Mouse (Mus musculus): ENCODE results near the gene Hoxb6.

Hoxb6 gene

GRCm38 (mm10) chr11:96291681-96292564 is at the start of gene Hoxb6:
Hoxb6 (plus strand) TSS chr11:96292476.
- DNase-seq (ENCODE audit: low read depth): peak; percentile 17

DNA sequence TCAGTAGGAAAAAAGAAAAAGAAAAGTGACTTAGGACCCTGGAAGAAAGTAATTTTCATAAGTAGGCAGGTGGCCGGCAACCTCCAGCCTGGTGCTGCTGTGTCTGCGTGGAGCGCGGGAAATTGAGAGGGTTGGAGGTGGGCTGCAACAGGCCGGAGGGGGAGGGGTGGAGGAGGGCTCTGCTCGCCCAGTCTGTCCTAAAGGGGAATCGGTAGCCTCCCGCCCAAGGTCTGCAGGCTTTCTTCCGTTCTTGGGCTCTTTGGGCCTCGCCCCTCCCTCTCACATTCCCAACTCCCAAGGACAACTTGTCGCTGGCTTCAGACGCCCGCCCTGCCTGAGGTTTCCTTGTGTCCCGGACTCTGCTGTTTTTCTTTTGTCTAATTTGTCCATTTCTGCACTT is 41.4 kb upstream of the Hoxb6 start:
- no peak for DNase-seq (ENCODE audit: low read depth)

- no peak for DNase-seq (ENCODE audit: low read depth)
Observed at GRCm38 (mm10) chr11:96251480-96252031, 40.7 kb upstream of the Hoxb6 start.

DNA sequence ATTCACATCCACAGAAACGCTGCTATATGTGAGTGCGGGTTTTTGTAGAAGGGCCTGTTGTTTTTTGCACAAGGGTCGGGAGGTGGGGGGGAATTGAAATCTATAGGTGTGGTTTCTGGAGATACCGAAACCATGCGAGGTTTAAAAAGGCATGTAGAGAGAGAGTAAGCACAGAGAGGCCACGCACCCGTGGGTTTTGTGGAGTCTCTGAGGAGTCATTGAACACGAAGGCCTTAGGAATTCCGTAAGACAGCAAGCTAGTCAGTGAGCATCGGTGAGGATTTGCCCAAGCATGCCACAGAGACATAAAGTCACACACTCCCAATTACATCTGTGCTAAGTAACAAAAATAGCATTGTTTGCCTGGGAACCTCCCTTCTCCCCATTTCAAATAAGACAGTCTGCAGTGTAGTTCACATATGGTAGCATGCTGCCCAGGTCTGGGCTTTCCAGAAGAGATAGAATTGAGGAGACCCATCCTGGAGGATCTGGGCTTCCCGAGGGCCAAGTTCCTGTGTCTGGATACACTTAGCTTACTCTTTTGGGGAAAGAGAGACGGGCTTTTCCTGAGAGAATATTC is 39.6 kb upstream of the Hoxb6 start:
- DNase-seq (ENCODE audit: low read depth): no peak

DNA sequence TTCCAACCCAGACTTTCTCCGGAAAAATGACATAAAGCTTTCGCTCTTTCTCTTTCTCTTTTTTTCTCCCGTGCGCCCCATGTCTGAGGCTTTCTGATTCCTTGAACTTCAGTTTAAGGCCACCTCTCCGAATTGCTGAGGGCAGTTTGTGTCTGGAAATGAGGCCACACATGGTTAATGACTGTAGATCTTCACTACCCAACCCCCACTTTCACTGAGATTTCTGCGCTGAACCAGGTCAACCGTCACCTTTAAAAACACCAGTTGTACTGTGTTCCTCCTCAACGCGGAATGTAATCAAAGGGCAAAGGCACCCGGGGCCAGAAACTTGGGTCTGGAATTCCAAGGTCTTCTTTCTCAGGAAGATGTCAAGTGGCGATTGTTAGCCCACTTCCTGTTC is 38.1 kb upstream of the Hoxb6 start:
- DNase-seq (ENCODE audit: low read depth): no peak

- DNase-seq (ENCODE audit: low read depth): no peak
Observed at GRCm38 (mm10) chr11:96255111-96255995, 36.9 kb upstream of the Hoxb6 start.

DNA sequence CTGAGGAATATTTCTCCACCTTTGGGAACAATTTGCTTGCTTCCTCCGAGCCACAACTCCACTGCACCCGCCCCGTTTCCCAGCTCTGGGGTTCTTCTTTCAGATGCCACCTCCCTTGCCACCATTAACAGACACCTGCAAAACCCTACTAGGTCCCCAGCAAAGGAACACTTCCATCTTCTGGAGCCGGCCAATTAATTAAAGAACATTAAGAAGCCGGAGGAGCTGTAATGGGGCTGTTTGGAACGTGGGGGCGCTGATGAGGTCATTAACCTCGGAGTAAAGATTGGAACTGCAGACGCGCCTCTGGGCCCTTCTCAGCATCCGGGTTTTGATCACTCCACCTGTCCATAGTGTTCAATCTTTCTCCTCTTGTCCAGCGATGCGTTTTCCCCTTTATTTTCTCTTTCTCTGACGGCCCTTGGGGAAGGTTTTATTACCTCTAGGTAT is 36.3 kb upstream of the Hoxb6 start:
- DNase-seq (ENCODE audit: low read depth): no peak

DNA sequence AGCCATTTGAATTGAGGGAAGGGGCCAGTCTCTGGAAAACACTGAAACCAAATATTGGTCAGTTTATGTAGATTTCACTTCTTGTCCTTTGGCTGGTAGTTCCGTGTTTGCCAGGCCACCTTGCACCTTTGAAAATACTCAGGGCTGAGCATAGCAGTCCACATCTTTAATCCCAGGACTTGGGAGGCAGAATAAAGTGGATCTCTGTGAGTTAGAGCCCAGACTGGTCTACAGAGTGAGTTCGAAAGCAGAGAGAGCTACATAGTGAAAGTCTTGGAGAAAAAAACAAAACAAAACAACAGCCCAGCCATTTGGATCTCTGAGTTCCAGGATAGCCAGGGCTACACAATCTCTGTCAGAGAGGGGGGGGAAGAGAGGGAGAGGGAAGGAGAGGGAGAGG is 35.1 kb upstream of the Hoxb6 start:
- no peak for DNase-seq (ENCODE audit: low read depth)

- DNase-seq (ENCODE audit: low read depth): no peak
Observed at GRCm38 (mm10) chr11:96259038-96259437, 33.2 kb upstream of the Hoxb6 start.

DNA sequence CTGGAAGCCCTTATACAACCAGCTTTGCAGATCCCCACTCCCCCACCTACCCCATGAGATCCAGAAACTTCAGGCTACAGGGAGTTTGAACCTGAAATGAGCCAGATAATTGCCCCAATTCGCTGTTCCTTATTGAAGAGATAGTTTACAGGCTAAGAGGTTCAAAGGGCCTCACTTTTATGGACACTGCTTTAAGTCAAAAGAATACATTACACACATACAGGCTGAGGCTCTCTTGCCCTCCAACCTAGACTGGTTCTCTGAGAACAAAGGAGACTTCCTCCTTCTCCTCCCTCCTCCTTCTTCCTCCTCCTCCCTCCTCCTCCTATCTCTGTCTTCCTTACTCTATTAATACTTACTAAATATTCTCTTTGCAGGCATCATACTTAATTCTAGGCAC is 32.8 kb upstream of the Hoxb6 start:
- no peak for DNase-seq (ENCODE audit: low read depth)

GRCm38 (mm10) chr11:96260310-96260970 is 31.8 kb upstream of the Hoxb6 start:
- peak; percentile 79 for DNase-seq (ENCODE audit: low read depth)

- DNase-seq (ENCODE audit: low read depth): peak; percentile 24
Observed at GRCm38 (mm10) chr11:96261323-96261890, 30.9 kb upstream of the Hoxb6 start.

- no peak for DNase-seq (ENCODE audit: low read depth)
Observed at GRCm38 (mm10) chr11:96262262-96262830, 29.9 kb upstream of the Hoxb6 start.

DNA sequence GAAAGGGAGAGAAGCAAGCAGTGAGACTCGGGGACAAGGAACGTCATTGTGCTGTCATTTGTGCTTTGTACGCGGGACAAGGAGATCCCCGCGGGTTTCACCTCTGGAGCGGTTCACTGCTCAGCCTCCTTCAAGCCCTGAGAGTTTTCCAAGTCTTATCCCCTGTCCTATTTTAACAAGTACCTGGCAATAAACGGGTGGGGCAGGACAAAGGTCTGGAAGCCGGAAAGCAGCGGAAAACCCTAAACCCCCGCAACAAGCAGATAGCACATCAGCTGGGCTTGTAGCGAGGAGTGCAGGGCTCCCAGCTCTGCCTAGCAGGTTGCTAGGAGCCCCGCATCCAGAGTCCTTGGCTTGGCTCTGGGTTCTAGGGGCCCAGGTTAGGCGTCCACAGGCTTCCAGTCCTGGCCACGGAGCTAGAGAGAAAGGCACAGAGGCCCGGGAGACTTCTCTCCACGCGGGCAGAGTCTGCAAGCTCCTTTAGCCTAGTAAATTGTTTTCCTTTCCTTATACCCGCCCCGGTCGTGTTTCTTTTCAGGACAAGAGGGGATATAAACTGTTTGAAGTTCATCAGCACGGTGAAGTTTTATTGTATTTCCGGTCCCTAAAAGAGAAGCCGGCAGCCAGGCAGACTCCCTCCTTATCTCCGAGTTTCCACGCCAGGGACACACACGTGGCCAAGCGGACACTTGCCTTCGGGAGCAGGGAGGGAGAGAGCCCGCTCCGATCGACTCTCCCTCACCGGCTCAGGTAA is 28.5 kb upstream of the Hoxb6 start:
- DNase-seq (ENCODE audit: low read depth): no peak

DNA sequence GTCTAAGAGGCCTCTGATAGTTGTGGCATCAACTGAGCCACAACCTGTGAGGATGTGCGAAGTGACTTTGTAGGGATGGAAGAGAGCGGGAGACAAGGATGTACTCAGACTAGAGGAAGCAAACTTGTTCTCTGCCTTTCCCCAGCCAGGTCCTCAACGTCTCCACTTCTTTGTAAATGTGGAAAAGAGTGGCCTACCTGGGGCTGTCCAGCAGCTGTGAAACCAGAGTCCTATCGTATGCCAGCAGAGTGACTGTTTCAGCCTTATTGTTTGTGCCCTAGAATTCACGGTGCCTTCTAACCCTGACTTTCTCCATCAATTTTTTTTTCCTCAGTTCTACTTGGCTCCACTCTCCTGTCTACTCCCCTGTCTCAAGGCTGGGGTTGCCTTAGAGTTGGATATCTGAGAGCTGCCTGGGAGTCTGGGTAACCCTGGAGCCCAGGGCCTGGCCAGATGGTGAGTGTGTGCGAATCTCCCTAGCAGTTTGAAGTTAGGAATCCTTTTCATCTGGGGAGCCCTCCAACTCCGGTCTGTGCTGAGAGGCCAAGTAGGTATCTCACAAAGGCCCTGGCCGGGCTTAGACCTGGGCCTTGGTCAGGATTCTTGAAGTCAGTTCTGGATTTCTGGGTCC is 27.8 kb upstream of the Hoxb6 start:
- DNase-seq (ENCODE audit: low read depth): no peak

DNA sequence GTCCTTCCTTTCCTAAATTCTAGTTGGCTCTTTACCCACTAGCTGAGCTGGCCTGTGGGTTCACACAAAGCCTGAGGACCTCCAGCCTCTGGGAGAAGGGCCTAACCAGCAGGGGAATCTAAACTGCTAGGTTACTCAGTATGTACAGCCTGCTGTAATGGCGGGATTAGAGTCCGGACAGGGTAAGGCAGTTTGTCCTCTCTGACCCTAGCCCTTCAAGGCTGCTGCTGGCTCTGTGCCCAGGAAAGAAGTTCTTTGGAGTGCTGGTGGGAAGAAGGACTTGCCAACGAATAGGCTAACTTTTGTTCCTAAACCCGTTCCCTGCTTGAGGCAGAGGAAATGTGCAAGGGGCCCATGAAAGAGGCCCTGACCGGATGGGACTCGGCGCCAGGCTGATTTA is 26.3 kb upstream of the Hoxb6 start:
- DNase-seq (ENCODE audit: low read depth): no peak

DNA sequence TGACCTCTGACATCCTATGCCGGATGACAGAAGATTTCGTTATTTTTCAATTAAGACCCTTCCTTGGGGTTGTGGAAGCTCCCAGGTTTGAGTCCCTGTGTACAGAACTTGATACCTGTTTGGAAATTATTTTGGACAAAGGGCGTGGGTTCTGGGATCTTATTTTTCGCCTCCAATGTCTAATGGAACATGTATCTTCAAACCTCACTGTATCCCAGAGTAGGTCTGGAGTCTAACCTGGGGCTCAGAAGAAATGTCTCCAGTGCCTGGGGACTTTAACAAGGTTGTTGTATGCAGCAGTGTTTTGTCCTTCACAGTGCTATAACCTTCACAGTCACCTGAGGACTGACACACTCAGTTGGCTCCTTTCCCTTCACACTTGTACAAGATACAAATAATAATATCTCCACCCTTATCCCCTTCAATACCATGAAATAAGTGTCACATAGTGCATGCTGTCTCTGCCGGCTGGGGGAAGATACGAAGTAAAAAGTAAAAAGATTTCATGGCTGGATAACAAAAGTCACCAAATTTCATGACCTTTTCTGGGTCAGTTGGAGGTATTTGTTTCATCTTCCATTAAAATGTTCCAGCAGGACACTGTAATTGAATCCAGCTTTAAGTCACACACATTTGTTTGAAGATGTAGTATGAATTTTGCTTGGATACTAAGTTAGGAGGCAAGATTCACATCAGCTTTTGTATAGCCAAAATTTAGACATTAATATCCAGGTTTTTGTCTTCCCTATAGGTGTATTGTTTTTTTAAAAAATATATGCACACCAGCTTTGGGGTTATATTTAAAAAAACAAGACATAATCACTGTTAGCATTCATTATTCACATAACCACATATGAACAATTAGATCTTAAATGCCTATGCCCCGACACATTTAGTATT is 25.0 kb upstream of the Hoxb6 start:
- DNase-seq (ENCODE audit: low read depth): no peak

DNA sequence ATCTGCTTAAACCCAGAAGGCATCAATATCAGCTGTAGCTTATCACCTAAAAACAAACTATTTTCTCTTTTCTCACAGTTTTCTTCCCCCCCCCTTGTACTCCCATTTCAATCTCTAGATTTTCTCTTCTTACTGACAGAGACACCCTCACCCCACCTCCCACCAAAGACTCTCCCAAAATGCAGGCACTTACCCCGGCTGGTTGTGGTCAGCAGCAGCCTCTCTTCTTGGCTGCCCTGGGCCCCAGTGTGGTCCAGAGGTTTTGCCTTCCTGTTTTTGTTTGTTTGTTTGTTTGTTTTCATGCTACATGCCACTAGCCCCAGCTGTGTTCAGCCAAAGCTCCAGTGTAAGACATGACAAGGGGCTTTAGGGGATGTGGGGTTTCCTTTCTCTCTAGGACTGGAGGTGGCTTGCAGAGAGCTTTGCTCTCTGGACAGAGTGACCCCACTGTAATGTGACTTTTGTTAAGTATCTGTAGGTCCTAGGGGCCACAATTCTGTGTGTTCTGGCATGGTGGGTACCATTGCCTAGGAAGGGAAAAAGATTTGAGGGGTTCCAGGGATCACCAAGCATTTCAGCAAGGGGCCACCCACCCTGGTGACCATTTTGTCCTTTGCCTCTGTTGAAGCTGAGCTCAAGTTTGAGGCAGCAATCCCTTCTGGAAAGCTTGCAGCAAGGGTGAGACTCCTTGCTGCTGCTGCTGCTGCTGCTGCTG is 24.1 kb upstream of the Hoxb6 start:
- DNase-seq (ENCODE audit: low read depth): no peak
